Mouse (Mus musculus) liver, postnatal 0 days (tissue): ENCODE measurements around the gene Acy3.

ENCODE experiments used
- CTCF ChIP-seq: sonication (generic); IDR thresholded peaks from 2 replicates; pipeline ENCODE4 v1.5.1; 2016; ENCODE audit warnings: antibody characterized with exemption, low read depth
- EP300 ChIP-seq: IDR thresholded peaks from 2 replicates; pipeline ENCODE4 v1.6.1; 2016; ENCODE audit warnings: antibody characterized with exemption, low read depth, mild to moderate bottlenecking

DNA sequence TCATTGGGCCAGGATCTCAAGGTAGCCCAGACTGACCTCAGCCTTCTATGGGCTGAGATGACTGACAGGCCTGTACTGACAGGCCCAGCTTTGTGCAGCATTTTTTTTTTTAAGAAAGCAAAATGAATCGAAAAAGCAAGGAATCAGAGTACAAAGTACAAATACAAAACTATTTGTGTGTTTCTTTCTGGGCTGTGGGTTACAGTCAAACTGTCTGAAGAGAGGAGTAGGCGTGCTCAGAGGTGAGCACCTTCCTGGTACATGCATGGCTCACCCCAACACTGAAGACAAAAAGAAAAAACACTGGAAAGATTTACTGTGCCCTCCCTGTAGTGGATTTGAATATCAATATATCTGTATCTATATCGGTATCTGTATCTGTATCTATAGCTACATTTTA, 38.6 kb upstream of the Acy3 start:
- no peak for TF ChIP-seq CTCF
- no peak for TF ChIP-seq EP300
